Mouse (Mus musculus) adrenal gland, postnatal 25 days (tissue): ENCODE data around the gene Retn. TPM values are rescaled to one million over a fixed set of nuclear protein-coding genes. Genes with fewer than 3 reads are reported as not detected.

Source experiments
- DNase-seq: peaks from one replicate; pipeline ENCODE4 v3.0.0; 2021; ENCODE audit warnings: mixed read lengths
- long read RNA-seq: library from polyadenylated mRNA; stranded (forward); transcript quantifications from one replicate; pipeline ENCODE4 v2.0.0, GENCODE M21; 2021
- total RNA-seq: library from RNA; stranded (reverse); gene quantifications from 2 replicates; pipeline ENCODE4 v1.2.3, GENCODE M21; 2021

Retn gene
- total RNA-seq = 32.6 and 32.8 TPM in 2 replicates
- long read RNA-seq, transcript Retn-201 (5 exons, 874 nt) = major isoform, 28 of 31 reads
- long read RNA-seq, partial matches to known transcripts = 0 of 31 reads
- long read RNA-seq, other reads (novel, unspliced or antisense) = 3 of 31 reads

- no peak for DNase-seq
Observed at GRCm38 (mm10) chr8:3655526-3655925, at the start of gene Retn. TSS of gene Retn (plus strand) at chr8:3655770.

- peak; percentile 34 for DNase-seq
Observed at GRCm38 (mm10) chr8:3606593-3606992, 49.0 kb upstream of the Retn start.

GRCm38 (mm10) chr8:3607822-3608221 is 47.7 kb upstream of the Retn start:
- DNase-seq = no peak

GRCm38 (mm10) chr8:3609046-3609815 is 46.3 kb upstream of the Retn start:
- DNase-seq = no peak

DNA sequence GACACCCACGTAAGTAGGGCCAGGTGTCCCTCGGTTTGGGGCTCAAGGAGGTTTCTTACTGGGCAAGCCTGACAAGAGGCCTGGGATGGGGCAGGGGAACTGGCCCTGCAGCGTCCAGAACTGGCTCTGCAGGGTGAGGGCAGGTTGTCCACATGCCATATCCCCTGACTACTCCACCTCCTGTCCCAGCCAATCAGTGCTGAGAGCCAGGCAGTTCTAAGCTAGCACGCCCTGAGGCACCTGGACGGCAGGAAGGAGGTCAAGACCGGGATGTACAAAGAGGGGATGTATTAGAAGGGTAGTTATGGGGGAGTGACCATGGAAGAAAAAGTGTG is 45.8 kb upstream of the Retn start:
- no peak for DNase-seq

DNA sequence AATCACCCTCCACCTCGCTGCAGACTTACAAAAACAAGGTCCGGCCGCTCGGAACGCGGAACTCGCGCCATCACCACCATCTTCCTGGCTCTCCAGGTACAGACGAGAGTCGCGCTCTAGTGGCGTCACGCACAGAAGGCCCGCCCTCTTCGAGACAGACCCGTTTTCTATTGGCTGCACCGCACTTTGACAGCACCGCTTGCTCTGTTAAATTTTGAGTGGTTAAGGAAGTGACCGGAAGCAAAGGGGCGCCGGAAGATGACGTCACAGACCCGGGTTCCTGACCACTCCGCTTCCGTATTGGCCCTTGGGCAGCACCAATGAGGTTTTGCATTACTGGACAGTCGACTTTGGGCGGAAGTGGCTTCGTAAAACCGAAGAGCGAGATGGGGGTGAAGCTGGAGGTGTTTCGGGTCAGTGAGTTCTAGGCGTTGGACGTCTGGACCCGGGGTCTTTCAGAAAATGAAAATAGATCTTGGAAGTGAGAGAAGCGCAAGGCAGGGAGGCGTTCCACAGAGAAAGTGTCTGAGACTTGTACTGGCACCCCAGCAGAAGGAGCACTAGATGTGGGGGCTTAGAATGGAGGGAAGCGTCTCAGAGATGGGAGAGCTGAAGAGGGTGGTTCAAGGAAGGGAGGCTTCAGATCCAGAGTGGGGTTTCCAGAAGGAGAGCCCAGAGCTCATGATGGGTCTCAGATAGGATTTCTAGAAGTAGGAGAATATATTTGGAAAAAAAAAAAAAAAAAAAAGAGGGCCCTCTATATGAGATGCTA is 34.2 kb upstream of the Retn start, which contains the start of the genes Xab2 and Pet100:
Gene Xab2, minus strand, starts transcription at position 118 of the 772 bp plus-strand sequence.
Gene Pet100, plus strand, starts transcription at position 350 of the 772 bp plus-strand sequence.
- peak; percentile 96 for DNase-seq

GRCm38 (mm10) chr8:3622119-3622518 is 33.5 kb upstream of the Retn start:
- DNase-seq = no peak

DNA sequence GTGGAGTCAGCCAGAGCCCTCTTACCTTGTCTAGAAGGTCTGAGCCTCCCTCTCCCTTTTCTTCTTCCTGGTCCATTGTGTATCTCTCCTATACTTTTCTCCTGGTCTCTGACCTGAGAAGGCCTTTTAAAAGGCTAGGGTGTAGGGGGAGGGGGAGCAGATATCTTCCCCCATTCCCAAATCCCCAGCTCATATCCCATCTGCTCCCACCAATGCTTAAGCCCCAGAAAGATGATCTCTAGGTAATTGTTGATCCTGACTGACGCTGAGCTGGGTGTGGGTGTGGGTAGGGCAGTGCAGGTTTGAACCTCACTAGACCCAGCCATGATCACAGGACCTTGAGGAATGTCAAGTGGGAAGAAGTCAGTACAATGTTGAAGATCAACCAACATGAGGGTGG is 30.1 kb upstream of the Retn start, which contains the start of gene Pcp2:
Gene Pcp2, minus strand, starts transcription at position 101 of the 400 bp plus-strand sequence.
- no peak for DNase-seq

DNA sequence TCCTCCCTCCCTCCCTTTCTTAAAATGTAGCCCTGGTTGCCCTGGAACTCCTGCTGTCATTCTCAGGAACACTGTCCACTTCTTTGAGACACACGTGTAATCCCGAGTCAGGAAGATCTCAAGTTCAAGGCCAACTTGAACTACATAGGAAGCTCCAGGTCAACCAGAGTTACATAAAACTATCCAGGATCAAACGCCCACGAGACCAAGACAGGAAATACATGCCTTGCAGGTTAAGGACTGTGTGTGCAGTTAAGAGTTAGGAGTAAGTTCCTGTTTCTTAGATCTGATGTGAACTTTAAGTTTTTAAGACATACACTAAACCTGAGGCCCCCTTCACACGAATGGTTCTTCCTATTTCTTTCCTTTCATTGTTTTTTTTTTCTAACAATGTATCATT is 28.6 kb upstream of the Retn start:
- no peak for DNase-seq

- DNase-seq = no peak
Observed at GRCm38 (mm10) chr8:3628014-3628413, 27.6 kb upstream of the Retn start.

GRCm38 (mm10) chr8:3630647-3631477 is 24.7 kb upstream of the Retn start, which contains the start of gene Stxbp2:
TSS of gene Stxbp2 (plus strand) at chr8:3630955.
- DNase-seq = peak; percentile 80

- DNase-seq = no peak
Observed at GRCm38 (mm10) chr8:3631478-3631875, 24.1 kb upstream of the Retn start.

- DNase-seq = peak; percentile 49
Observed at GRCm38 (mm10) chr8:3645804-3646203, 9.8 kb upstream of the Retn start.

DNA sequence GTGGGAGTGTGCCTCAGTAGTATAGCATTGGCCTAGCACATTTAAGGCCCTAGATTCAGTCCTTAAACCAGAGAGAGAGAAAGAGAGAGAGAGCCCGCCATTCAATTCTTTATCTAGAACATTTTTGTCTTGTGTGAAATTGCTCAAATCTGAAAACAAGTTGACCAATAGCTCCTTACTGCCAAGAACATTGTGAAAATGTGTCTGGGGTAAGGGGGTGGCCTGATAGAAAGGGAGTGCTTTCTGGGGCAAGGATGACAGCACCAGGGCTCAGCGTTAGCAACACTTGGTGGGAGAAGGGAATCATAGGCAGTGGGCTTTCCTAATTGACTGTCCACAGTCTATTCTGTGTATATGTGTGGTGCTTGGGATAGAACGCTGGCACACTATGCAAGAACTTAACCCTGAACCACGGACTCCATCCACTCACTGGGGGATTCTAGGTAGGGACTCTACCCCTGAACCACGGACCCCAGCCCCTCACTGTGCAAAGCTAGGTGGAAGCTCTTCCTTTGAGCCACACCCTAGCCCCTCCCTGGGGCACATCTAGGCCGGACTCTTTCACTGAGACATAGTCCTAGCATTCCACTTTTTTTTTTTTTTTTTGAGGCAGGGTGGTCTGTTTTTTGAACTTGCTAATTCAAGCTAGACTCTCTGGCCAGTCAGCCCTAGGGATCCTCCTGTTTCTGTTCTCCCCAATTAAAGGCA is 8.6 kb upstream of the Retn start:
- no peak for DNase-seq

DNA sequence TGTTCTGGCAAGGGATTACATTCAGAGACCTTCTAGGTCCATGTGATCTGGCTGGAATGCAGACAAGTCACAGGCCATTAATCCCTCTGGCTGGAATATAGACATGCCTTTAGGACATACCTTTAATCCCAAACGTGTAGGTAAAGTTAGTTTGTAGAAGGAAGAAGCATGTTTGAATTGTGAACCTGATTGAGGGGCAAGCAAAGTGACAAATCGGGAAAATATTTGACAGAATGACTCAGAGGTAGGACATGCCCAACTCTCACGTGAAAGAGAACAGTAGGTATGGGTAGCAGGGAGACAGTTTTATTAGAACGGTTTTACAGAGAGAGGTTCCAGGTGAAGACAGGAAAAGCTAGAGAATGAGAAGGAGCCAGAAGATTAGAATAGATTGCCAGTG is 8.0 kb upstream of the Retn start:
- no peak for DNase-seq

DNA sequence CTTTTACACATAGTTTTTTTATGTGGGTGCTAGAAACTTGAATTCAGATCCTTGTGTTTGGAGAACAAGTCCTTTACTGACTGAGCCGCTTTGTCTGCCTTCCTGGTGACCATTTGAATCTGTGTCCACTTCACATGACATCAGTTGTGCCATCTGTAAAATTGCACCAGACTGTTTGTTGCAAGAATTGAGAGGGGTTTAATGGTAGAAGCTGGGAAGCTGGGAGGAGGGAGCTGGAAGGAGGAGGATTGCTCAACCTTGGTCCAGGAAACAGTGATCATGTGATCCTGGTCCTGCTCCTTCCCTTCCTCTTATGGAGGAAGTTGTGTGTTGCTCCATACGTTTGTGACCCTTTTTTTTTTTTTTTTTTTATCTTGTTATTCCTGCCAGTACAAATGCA is 7.3 kb upstream of the Retn start:
- DNase-seq = no peak

GRCm38 (mm10) chr8:3648990-3649389 is 6.6 kb upstream of the Retn start:
- no peak for DNase-seq

DNA sequence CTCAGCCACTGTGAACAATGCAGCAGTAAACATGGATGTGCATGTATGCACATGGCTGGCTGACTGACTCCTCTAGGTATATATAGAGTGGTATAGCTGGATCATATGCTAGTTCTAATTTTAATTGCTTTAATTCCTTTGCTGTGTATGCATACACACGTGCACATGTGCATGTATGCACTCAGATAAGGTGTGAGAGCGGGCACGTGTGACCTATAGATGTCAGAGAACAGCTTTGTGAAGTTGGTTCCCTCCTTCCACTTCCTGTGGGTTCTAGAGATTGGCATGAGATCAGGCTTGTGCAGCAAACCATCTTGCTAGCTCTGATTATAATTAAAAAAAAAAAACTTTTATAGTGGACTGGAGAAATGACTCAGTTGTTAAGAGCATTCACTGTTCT is 2.7 kb upstream of the Retn start:
- DNase-seq = no peak

DNA sequence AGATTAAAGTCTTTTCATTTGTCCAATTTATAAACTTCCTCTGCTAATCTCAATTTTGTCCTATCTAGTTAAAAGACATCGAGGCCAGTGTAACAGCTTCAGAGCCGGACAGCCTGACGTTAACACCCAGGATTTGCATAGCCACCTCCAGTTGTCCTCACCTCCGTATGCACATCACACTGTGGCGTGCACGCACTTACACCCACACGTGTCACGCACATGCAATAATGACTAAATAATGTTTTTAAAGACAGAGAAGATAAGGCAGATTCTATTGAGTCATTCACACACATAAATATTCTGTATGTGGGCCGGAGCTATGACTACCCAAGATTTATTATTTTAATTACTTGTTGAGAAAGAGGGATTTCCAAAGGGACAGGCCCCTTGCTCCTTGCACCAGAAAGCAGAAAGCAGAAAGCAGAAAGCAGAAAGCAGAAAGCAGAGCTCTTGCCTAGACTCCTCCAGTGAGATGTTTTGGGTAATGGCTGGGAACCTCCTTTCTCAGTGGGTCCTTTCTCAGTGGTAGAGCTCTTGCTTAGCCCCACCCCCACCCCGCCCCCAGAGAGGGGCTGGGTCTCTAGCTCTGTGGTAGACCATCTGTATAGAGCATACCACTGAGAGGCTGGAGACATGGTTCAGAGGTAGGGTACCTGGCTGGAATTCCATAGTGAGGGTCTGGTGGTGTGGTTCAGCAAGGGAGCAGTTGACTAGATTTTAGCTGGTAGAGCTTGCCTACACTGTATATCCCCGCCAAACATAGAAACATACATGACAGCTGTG is 653 bp upstream of the Retn start:
- no peak for DNase-seq

GRCm38 (mm10) chr8:3656725-3657381 is 1.3 kb downstream of the Retn start:
- DNase-seq = peak; percentile 21
